ENCODE assay signal across 9 mouse cellular contexts in the genomic region with DNA sequence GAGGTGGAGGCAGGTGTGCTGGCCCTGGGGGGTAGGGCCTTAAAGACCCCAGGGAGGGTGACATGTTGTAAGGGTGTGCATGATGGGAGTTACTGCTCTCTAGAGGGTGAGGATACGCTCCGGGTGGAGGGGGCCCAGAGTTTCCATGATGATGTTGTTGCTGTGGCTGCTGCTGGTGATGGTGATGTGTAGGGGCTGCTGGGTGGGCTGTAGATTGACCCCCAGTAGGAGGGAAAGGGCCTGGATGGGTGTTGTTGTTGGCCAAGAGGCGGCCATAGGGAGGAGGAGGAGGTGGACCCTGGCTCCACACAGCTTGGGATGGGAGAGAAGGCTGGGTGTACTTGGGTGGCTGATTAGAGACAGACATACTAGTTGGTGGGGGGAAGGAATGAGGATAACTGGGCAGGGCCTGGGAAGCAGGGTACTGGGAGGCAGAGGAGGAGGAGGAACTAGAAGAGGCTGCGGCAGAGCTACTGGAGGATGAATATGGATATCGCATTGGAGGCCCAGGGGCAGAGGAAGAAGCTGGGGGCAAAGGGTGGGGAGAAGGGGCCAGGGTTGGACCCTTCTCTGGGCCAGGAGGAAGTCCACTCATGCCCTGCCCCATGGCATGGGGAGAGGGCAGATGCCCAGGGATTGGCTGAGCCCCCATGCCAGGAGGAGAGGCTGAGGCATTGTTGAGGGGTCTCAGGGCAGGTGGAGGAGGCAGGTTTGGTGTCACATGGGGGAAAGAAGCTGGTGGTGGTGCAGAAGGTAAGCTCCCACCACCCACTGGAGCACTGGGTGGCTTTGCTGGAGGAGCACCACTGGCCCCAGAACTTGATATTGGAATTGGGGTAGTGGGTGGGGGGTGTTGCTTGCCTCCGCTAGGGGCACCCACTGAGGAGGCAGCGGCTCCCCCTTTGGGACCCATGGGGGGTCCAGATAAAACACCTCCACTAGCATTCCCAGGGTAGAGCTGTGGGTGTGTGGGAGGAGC. TPM values are rescaled to one million over a fixed set of nuclear protein-coding genes. Genes with fewer than 3 reads are reported as not detected.
DNase-seq lines count a peak whose midpoint lies in the region; ATAC-seq and TF ChIP-seq lines count a peak whose summit lies in the region.
"Had no signal": no experiment of that assay in that cellular context is flagged by ENCODE, and none has a peak within 500 bp of the region (broad histone marks: within the 10 kb centered on the region; RNA-seq: fewer than 3 reads in every experiment).

No protein-coding gene starts in this region.

- no peak for TF ChIP-seq EP300 in liver, embryonic 14.5 days (IDR thresholded peaks at IDR 0.05; ENCODE audit: low read depth)

- H3K27me3 ChIP-seq in erythroblast, embryonic 14.5 days (ENCODE audit: control insufficient read depth): no peaks in the 10 kb centered on the region; the same call in 1 of the 2 replicates
- peaks cover 11% of the 10 kb centered on the region for H3K27me3 ChIP-seq in E14TG2a.4 (ENCODE audit: insufficient read depth, low read length)
- H3K27me3 ChIP-seq in forebrain, embryonic 15.5 days: no peaks in the 10 kb centered on the region
- no peaks in the 10 kb centered on the region for H3K27me3 ChIP-seq in liver, embryonic 14.5 days (ENCODE audit: control insufficient read depth, insufficient read depth, low read length)

- DNase-seq in liver, embryonic 14.5 days (ENCODE audit: low read depth in 3 of 3, low spot score in 3 of 3): no peak
- no peak for DNase-seq in frontal cortex, postnatal 25 days (ENCODE audit: low spot score in 2 of 2)
- no peak for DNase-seq in frontal cortex, postnatal 36 days (ENCODE audit: low spot score in 2 of 2)
- DNase-seq in gastrocnemius, adult 18-20 months (ENCODE audit: low spot score): no peak

- peak overlapping the region; percentile 97 for H3K4me2 ChIP-seq in forebrain, embryonic 15.5 days (replicated peaks)
- peak overlapping the region; percentile 97 for H3K4me2 ChIP-seq in liver, embryonic 14.5 days (ENCODE audit: low read depth)

- H3K9ac ChIP-seq in forebrain, embryonic 15.5 days (replicated peaks): no peak overlapping the region
- no peak overlapping the region for H3K9ac ChIP-seq in liver, embryonic 14.5 days (replicated peaks)

- H3K4me1 ChIP-seq in erythroblast, embryonic 14.5 days (ENCODE audit: control insufficient read depth): peaks cover 34% of the 10 kb centered on the region
- peaks cover 77% of the 10 kb centered on the region for H3K4me1 ChIP-seq in E14TG2a.4 (replicated peaks; ENCODE audit: low read depth, low read length)
- peaks cover 24% of the 10 kb centered on the region for H3K4me1 ChIP-seq in forebrain, embryonic 15.5 days
- peaks cover 0 to 5% of the 10 kb centered on the region in 2 experiments; a peak in 1 of 4 replicates for H3K4me1 ChIP-seq in liver, embryonic 14.5 days (replicated peaks; ENCODE audit: control insufficient read depth in 2 of 2, insufficient read depth in 2 of 2, low read length in 1 of 2)

- H3K4me3 ChIP-seq in erythroblast, embryonic 14.5 days (replicated peaks): peak overlapping the region; percentile 80
- peak overlapping the region; percentile 82 for H3K4me3 ChIP-seq in E14TG2a.4 (replicated peaks; ENCODE audit: low read length)
- H3K4me3 ChIP-seq in forebrain, embryonic 15.5 days: peak overlapping the region; percentile 57; the same call in 1 of the 2 replicates
- peak overlapping the region in 1 of 2 experiments; percentile 36; a peak in 1 of 4 replicates for H3K4me3 ChIP-seq in liver, embryonic 14.5 days (ENCODE audit: insufficient read depth in 1 of 2, low read depth in 2 of 2, low read length in 2 of 2)

- H3K9me3 ChIP-seq in erythroblast, embryonic 14.5 days (ENCODE audit: control insufficient read depth, low read length): no peaks in the 10 kb centered on the region
- H3K9me3 ChIP-seq in E14TG2a.4 (ENCODE audit: low read length): no peaks in the 10 kb centered on the region
- no peaks in the 10 kb centered on the region for H3K9me3 ChIP-seq in forebrain, embryonic 15.5 days
- no peaks in the 10 kb centered on the region for H3K9me3 ChIP-seq in liver, embryonic 14.5 days (ENCODE audit: control insufficient read depth, low read length)

- TF ChIP-seq CTCF in E14TG2a.4 (conservative IDR thresholded peaks at IDR 0.05; ENCODE audit: low read length): no peak
- TF ChIP-seq CTCF in liver, embryonic 14.5 days (IDR thresholded peaks at IDR 0.05; ENCODE audit: low read depth): no peak

- WGBS in forebrain, embryonic 15.5 days: 89% methylated on average over 7 of the region's 7 CpGs
- 78% methylated on average over 7 of the region's 7 CpGs for WGBS in liver, embryonic 14.5 days (ENCODE audit: insufficient replicate concordance)

- no peak for ATAC-seq in erythroblast, adult 5-6 weeks (replicated peaks; ENCODE audit: low FRiP score, poor library complexity, severe bottlenecking)
- no peak; the same call in 1 of the 2 replicates for ATAC-seq in forebrain, embryonic 15.5 days (replicated peaks)
- ATAC-seq in liver, embryonic 14.5 days (ENCODE audit: insufficient read depth): no peak

- peak overlapping the region; percentile 91 for H3K27ac ChIP-seq in forebrain, embryonic 15.5 days (replicated peaks)
- no peak overlapping the region for H3K27ac ChIP-seq in liver, embryonic 14.5 days

- peaks cover 3% of the 10 kb centered on the region; the same call in 1 of the 2 replicates for H3K36me3 ChIP-seq in erythroblast, embryonic 14.5 days (ENCODE audit: control insufficient read depth)
- H3K36me3 ChIP-seq in E14TG2a.4 (ENCODE audit: insufficient read depth, low read length): peaks cover 50% of the 10 kb centered on the region
- H3K36me3 ChIP-seq in forebrain, embryonic 15.5 days: peaks cover 40% of the 10 kb centered on the region
- no peaks in the 10 kb centered on the region for H3K36me3 ChIP-seq in liver, embryonic 14.5 days (replicated peaks; ENCODE audit: control insufficient read depth, insufficient read depth, low read depth)

RNA-seq across cellular contexts. Expression of a gene that starts 5.8 kb away (rescaled TPM):
- polyA plus RNA-seq in erythroblast, embryonic 14.5 days (2012): 0.95 and 2.7 TPM in 2 replicates
- 33.6 and 64.9 TPM in 2 replicates for total RNA-seq in erythroblast, adult 5-6 weeks (2015; ENCODE audit: low replicate concordance)
- total RNA-seq in erythroblast, adult 5-6 weeks (2017; ENCODE audit: low replicate concordance): 7.5 and 16.9 TPM in 2 replicates
- polyA plus RNA-seq in forebrain, embryonic 15.5 days (2015; fragmentation: Nextera tagmentation; extraction: Ambion mirVana): 652 and 676 TPM in 2 replicates
- polyA plus RNA-seq in liver, embryonic 14.5 days (2012; rRNA removed): 27.9 and 50.2 TPM in 2 replicates
- polyA plus RNA-seq in liver, embryonic 14.5 days (2014; fragmentation: Nextera tagmentation; extraction: Ambion mirVana): 74.0 and 80.0 TPM in 2 replicates
- total RNA-seq in gastrocnemius, adult 18-20 months (2021): 100 to 1,000 TPM; 162 TPM

RNA-seq across cellular contexts. Expression of a gene that starts 8.4 kb away (rescaled TPM):
- 0.20 and 0.68 TPM in 2 replicates for polyA plus RNA-seq in erythroblast, embryonic 14.5 days (2012)
- total RNA-seq in erythroblast, adult 5-6 weeks (2015; ENCODE audit: low replicate concordance): 57.8 and 60.2 TPM in 2 replicates
- total RNA-seq in erythroblast, adult 5-6 weeks (2017; ENCODE audit: low replicate concordance): 142 and 156 TPM in 2 replicates
- 3.2 and 4.4 TPM in 2 replicates for polyA plus RNA-seq in forebrain, embryonic 15.5 days (2015; fragmentation: Nextera tagmentation; extraction: Ambion mirVana)
- polyA plus RNA-seq in liver, embryonic 14.5 days (2012; rRNA removed): 14.3 and 17.9 TPM in 2 replicates
- 26.6 and 28.4 TPM in 2 replicates for polyA plus RNA-seq in liver, embryonic 14.5 days (2014; fragmentation: Nextera tagmentation; extraction: Ambion mirVana)
- 1 to 10 TPM in 1 of 2 experiments, under 1 TPM in 1; 0.90 to 1.1 TPM for total RNA-seq in gastrocnemius, adult 18-20 months (2021)

RNA-seq across cellular contexts. Expression of a gene that starts 8.9 kb away (rescaled TPM):
- polyA plus RNA-seq in erythroblast, embryonic 14.5 days (2012): 0.02 and 0.04 TPM in 2 replicates
- not detected in 2 replicates for total RNA-seq in erythroblast, adult 5-6 weeks (2015; ENCODE audit: low replicate concordance)
- total RNA-seq in erythroblast, adult 5-6 weeks (2017; ENCODE audit: low replicate concordance): 0.56 TPM in 1 of 2 replicates, not detected in the other
- polyA plus RNA-seq in forebrain, embryonic 15.5 days (2015; fragmentation: Nextera tagmentation; extraction: Ambion mirVana): not detected in 2 replicates
- 0.37 TPM in 1 of 2 replicates, not detected in the other for polyA plus RNA-seq in liver, embryonic 14.5 days (2012; rRNA removed)
- polyA plus RNA-seq in liver, embryonic 14.5 days (2014; fragmentation: Nextera tagmentation; extraction: Ambion mirVana): not detected in 2 replicates
- not detected for total RNA-seq in gastrocnemius, adult 18-20 months (2021)
- polyA plus RNA-seq: brain, embryonic 14.5 days had no signal

RNA-seq across cellular contexts. Expression of a gene that starts 9.4 kb away (rescaled TPM):
- polyA plus RNA-seq in erythroblast, embryonic 14.5 days (2012): 0.14 and 0.32 TPM in 2 replicates
- total RNA-seq in erythroblast, adult 5-6 weeks (2015; ENCODE audit: low replicate concordance): 10.0 and 11.7 TPM in 2 replicates
- 0.94 and 2.0 TPM in 2 replicates for total RNA-seq in erythroblast, adult 5-6 weeks (2017; ENCODE audit: low replicate concordance)
- polyA plus RNA-seq in forebrain, embryonic 15.5 days (2015; fragmentation: Nextera tagmentation; extraction: Ambion mirVana): 22.3 and 24.5 TPM in 2 replicates
- polyA plus RNA-seq in liver, embryonic 14.5 days (2012; rRNA removed): 2.5 and 2.8 TPM in 2 replicates
- polyA plus RNA-seq in liver, embryonic 14.5 days (2014; fragmentation: Nextera tagmentation; extraction: Ambion mirVana): 0.58 and 1.5 TPM in 2 replicates
- 10 to 100 TPM; 44.0 to 56.4 TPM for total RNA-seq in gastrocnemius, adult 18-20 months (2021)

RNA-seq across cellular contexts. Expression of a gene that starts 22.5 kb away (rescaled TPM):
- not detected in 2 replicates for polyA plus RNA-seq in erythroblast, embryonic 14.5 days (2012)
- not detected in 2 replicates for total RNA-seq in erythroblast, adult 5-6 weeks (2015; ENCODE audit: low replicate concordance)
- total RNA-seq in erythroblast, adult 5-6 weeks (2017; ENCODE audit: low replicate concordance): not detected in 2 replicates
- polyA plus RNA-seq in forebrain, embryonic 15.5 days (2015; fragmentation: Nextera tagmentation; extraction: Ambion mirVana): 40.1 and 44.2 TPM in 2 replicates
- polyA plus RNA-seq in liver, embryonic 14.5 days (2012; rRNA removed): 0.47 and 0.50 TPM in 2 replicates
- 0.09 TPM in 1 of 2 replicates, not detected in the other for polyA plus RNA-seq in liver, embryonic 14.5 days (2014; fragmentation: Nextera tagmentation; extraction: Ambion mirVana)
- 1 to 10 TPM in 1 of 2 experiments, under 1 TPM in 1; 0.87 to 1.2 TPM for total RNA-seq in gastrocnemius, adult 18-20 months (2021)
